Mouse (Mus musculus) liver, embryonic 13.5 days (tissue): ENCODE results near the gene Srgap2. TPM values are rescaled to one million over a fixed set of nuclear protein-coding genes. Genes with fewer than 3 reads are reported as not detected.

ENCODE experiments used
- microRNA-seq: library from miRNA; unstranded; fragments of <30 nt; microRNA quantifications from one replicate; pipeline ENCODE4, GENCODE M21; 2016
- polyA plus RNA-seq: library from polyadenylated mRNA; unstranded; fragments of >200 nt; fragmentation: Nextera tagmentation; extraction: Ambion mirVana; gene quantifications from 2 replicates; pipeline ENCODE4 v1.2.1, GENCODE M21; 2015

Gene Srgap2
- polyA plus RNA-seq, 1 experiment from 2014 or later = 3.7 TPM

Small RNA genes within 50 kb of the gene (microRNA-seq; reads per million reads assigned to microRNA genes)
- not detected for gene Gm24273

Other genes starting within 250 kb of the Srgap2 start
- gene Ikbke, start 247.7 kb downstream of the Srgap2 start, polyA plus RNA-seq = 4.9 and 5.5 TPM in 2 replicates
- gene Fam72a, start 551 bp upstream of the Srgap2 start, polyA plus RNA-seq = 2.9 and 3.1 TPM in 2 replicates
- gene Avpr1b, start 71.9 kb upstream of the Srgap2 start, polyA plus RNA-seq = not detected in 2 replicates
- 13.0 and 15.2 TPM in 2 replicates for gene Ctse, start 111.0 kb upstream of the Srgap2 start, polyA plus RNA-seq
- gene Rab7b, start 161.3 kb upstream of the Srgap2 start, polyA plus RNA-seq = 0.93 and 1.0 TPM in 2 replicates
- gene Slc26a9, start 216.7 kb upstream of the Srgap2 start, polyA plus RNA-seq = not detected in 2 replicates